Mouse (Mus musculus) heart, embryonic 15.5 days (tissue): ENCODE data around the gene Gm20696. TPM values are rescaled to one million over a fixed set of nuclear protein-coding genes. Genes with fewer than 3 reads are reported as not detected.

ENCODE experiments used
- ATAC-seq: fragments of 200-750 bp; cut with Nextera tagmentation; replicated peaks from 2 replicates; pipeline ENCODE4 v1.8.0; 2017; ENCODE audit warnings: low read depth, moderate TSS enrichment; ENCODE audit not compliant: insufficient number of reproducible peaks, insufficient read depth, low FRiP score
- H3K27ac ChIP-seq: fragments of 300-500 bp; sonication (generic); 2 replicates; pipeline ENCODE4 v1.5.1; 2015; ENCODE audit warnings: mild to moderate bottlenecking, inconsistent platforms
- H3K27me3 ChIP-seq: fragments of 300-500 bp; sonication (generic); 2 replicates; pipeline ENCODE4 v1.6.1; 2015; ENCODE audit warnings: inconsistent platforms
- H3K36me3 ChIP-seq: fragments of 300-500 bp; sonication (generic); 2 replicates; pipeline ENCODE4 v1.6.1; 2015; ENCODE audit warnings: mild to moderate bottlenecking, inconsistent platforms
- H3K4me1 ChIP-seq: fragments of 300-500 bp; sonication (generic); replicated peaks from 2 replicates; pipeline ENCODE4 v1.6.1; 2015; ENCODE audit warnings: inconsistent platforms
- H3K4me2 ChIP-seq: fragments of 300-500 bp; sonication (generic); 2 replicates; pipeline ENCODE4 v1.6.1; 2015; ENCODE audit warnings: inconsistent platforms, mild to moderate bottlenecking, moderate library complexity
- H3K4me3 ChIP-seq: fragments of 300-500 bp; sonication (generic); 2 replicates; pipeline ENCODE4 v1.5.1; 2015; ENCODE audit warnings: mild to moderate bottlenecking, inconsistent platforms
- H3K9ac ChIP-seq: fragments of 300-500 bp; sonication (generic); 2 replicates; pipeline ENCODE4 v1.6.1; 2015; ENCODE audit warnings: mild to moderate bottlenecking, inconsistent platforms
- H3K9me3 ChIP-seq: fragments of 300-500 bp; sonication (generic); replicated peaks from 2 replicates; pipeline ENCODE4 v1.6.1; 2016; ENCODE audit warnings: inconsistent platforms
- WGBS: fragments of 180-500 bp; shearing (Covaris S2); methylation state at CpG from one replicate; pipeline ENCODE4 v1.1.7; 2015; ENCODE audit warnings: mixed read lengths; 5-methylcytosine and 5-hydroxymethylcytosine counted together
- polyA plus RNA-seq: library from polyadenylated mRNA; unstranded; fragments of >200 nt; fragmentation: Nextera tagmentation; extraction: Ambion mirVana; gene quantifications from 2 replicates; pipeline ENCODE4 v1.2.1, GENCODE M21; 2015

The Gm20696 gene
- polyA plus RNA-seq, 1 experiment from 2014 or later, result 2.9 TPM

GRCm38 (mm10) chr6:99660443-99660842 lies 6.2 kb downstream of the Gm20696 start:
- Histone ChIP-seq H3K4me2 (no peak overlapping the region), H3K27me3 (no peaks in the 10 kb centered on the region), H3K9ac (no peak overlapping the region), H3K4me1 (peaks cover under 1% of the 10 kb centered on the region), H3K9me3 (no peaks in the 10 kb centered on the region), H3K4me3 (no peak overlapping the region), H3K36me3 (no peaks in the 10 kb centered on the region), H3K27ac (no peak overlapping the region)
- no peak; the same call in 1 of the 2 replicates for ATAC-seq
- 37% methylated on average over 3 of the region's 3 CpGs for WGBS

- no peak for ATAC-seq
- 74% methylated on average over 10 of the region's 10 CpGs for WGBS
- Histone ChIP-seq H3K4me3 (no peak overlapping the region), H3K4me1 (peaks cover 5% of the 10 kb centered on the region), H3K9ac (no peak overlapping the region), H3K27ac (no peak overlapping the region), H3K27me3 (no peaks in the 10 kb centered on the region), H3K36me3 (no peaks in the 10 kb centered on the region), H3K4me2 (no peak overlapping the region), H3K9me3 (no peaks in the 10 kb centered on the region)
These were observed 8.0 kb downstream of the Gm20696 start for GRCm38 (mm10) chr6:99658586-99658985.

DNA sequence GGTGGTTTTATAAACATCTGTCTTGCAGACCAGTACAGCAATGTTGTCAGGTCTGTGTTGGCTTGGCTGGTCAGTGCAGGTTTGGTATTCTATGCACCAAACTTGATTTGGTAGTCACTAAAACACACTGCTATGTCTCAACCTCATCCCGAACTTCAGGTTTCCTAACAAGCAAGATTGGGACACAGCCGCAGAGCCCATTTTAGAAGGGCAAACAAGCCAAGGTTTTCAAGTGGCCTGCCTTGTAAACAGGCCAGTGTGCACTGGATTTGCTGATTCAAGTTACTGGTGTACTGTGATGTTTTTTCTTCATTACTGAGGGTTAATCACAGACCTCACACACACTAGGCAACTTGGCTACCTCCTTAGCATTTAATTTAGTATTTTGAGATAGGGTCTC lies 10.5 kb downstream of the Gm20696 start:
- H3K4me1 ChIP-seq, result peaks cover 5% of the 10 kb centered on the region
- no peak overlapping the region for H3K4me3 ChIP-seq
- WGBS, result 87% methylated on average over 2 of the region's 2 CpGs
- H3K9me3 ChIP-seq, result no peaks in the 10 kb centered on the region
- no peak overlapping the region for H3K9ac ChIP-seq
- H3K4me2 ChIP-seq, result no peak overlapping the region
- no peak overlapping the region for H3K27ac ChIP-seq
- H3K36me3 ChIP-seq, result no peaks in the 10 kb centered on the region
- ATAC-seq, result no peak
- H3K27me3 ChIP-seq, result no peaks in the 10 kb centered on the region

- H3K27me3 ChIP-seq, result no peaks in the 10 kb centered on the region
- no peak overlapping the region for H3K27ac ChIP-seq
- no peaks in the 10 kb centered on the region for H3K36me3 ChIP-seq
- H3K9ac ChIP-seq, result no peak overlapping the region
- H3K4me2 ChIP-seq, result no peak overlapping the region; the same call in 1 of the 2 replicates
- peaks cover 5% of the 10 kb centered on the region for H3K4me1 ChIP-seq
- WGBS, result 48% methylated on average over 7 of the region's 7 CpGs
- H3K9me3 ChIP-seq, result no peaks in the 10 kb centered on the region
- no peak overlapping the region for H3K4me3 ChIP-seq
- ATAC-seq, result no peak
These were observed 11.1 kb downstream of the Gm20696 start for GRCm38 (mm10) chr6:99655488-99655887.

- Histone ChIP-seq H3K4me1 (peaks cover 5% of the 10 kb centered on the region; the same call in 1 of the 2 replicates), H3K4me3 (no peak overlapping the region), H3K36me3 (no peaks in the 10 kb centered on the region), H3K27me3 (no peaks in the 10 kb centered on the region), H3K4me2 (no peak overlapping the region), H3K27ac (no peak overlapping the region), H3K9me3 (no peaks in the 10 kb centered on the region), H3K9ac (no peak overlapping the region)
- 0 out of 2 replicates have a peak, but pooled peaks have one; percentile 50 for ATAC-seq
- 31% methylated on average over 5 of the region's 5 CpGs for WGBS
These were observed 12.3 kb downstream of the Gm20696 start for GRCm38 (mm10) chr6:99654343-99654742.

DNA sequence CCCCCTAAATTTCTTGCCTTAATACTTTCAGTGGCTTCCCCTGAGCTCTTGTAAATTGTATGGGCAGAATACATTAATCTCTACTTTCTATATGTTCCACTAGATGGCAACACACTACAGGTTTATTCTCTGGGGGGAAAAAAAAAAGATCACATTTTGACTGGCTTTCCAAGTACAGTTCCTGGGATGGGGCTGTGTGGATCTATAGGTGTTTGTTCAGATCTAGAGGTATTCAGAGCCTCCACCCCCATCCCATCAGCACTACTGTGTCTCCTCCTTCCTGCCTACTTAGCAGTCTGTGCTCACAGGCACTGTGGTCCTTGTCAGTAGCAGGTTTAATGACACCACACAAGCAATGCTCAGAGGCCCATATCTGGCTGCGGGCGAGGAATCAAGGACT lies 14.3 kb downstream of the Gm20696 start:
- 59% methylated on average over 2 of the region's 2 CpGs for WGBS
- Histone ChIP-seq H3K9ac (no peak overlapping the region), H3K27me3 (no peaks in the 10 kb centered on the region), H3K9me3 (no peaks in the 10 kb centered on the region), H3K36me3 (no peaks in the 10 kb centered on the region), H3K4me3 (no peak overlapping the region), H3K27ac (no peak overlapping the region), H3K4me2 (no peak overlapping the region), H3K4me1 (peaks cover 5% of the 10 kb centered on the region; the same call in 1 of the 2 replicates)
- ATAC-seq, result no peak

DNA sequence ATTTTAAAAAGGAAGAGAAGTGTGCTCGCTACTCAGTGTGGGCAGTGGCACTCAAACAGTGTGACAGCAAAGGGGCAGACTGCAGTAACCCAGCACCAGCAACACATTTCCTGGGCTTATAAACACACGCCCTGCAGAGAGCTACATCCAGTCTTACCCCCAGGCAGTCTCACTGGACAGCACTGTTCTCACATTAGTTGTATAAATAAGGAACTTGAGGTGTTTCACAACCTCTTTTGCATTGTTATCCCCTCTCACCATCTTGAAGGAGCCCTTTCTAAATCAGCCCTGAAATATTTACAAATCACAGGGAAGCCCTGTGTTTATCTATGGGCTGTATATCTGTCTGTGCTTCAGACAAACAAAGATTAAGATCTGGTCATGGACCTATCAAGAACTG lies 17.3 kb downstream of the Gm20696 start:
- ATAC-seq, result no peak
- Histone ChIP-seq H3K9ac (no peak overlapping the region), H3K4me1 (peaks cover 7% of the 10 kb centered on the region), H3K27ac (no peak overlapping the region), H3K9me3 (no peaks in the 10 kb centered on the region), H3K4me2 (no peak overlapping the region), H3K36me3 (no peaks in the 10 kb centered on the region), H3K4me3 (no peak overlapping the region), H3K27me3 (no peaks in the 10 kb centered on the region)
- 64% methylated on average over 2 of the region's 2 CpGs for WGBS

GRCm38 (mm10) chr6:99646344-99646743 lies 20.3 kb downstream of the Gm20696 start:
- peaks cover 13% of the 10 kb centered on the region for H3K4me1 ChIP-seq
- no peak overlapping the region for H3K4me2 ChIP-seq
- no peak overlapping the region for H3K9ac ChIP-seq
- no peak overlapping the region for H3K4me3 ChIP-seq
- no peaks in the 10 kb centered on the region for H3K9me3 ChIP-seq
- H3K27me3 ChIP-seq, result no peaks in the 10 kb centered on the region
- no peak overlapping the region for H3K27ac ChIP-seq
- ATAC-seq, result no peak
- 60% methylated on average over 10 of the region's 10 CpGs for WGBS
- H3K36me3 ChIP-seq, result no peaks in the 10 kb centered on the region

- Histone ChIP-seq H3K27ac (no peak overlapping the region), H3K4me2 (no peak overlapping the region), H3K4me3 (no peak overlapping the region), H3K9me3 (no peaks in the 10 kb centered on the region), H3K36me3 (no peaks in the 10 kb centered on the region), H3K4me1 (peaks cover 13% of the 10 kb centered on the region), H3K27me3 (no peaks in the 10 kb centered on the region), H3K9ac (no peak overlapping the region)
- ATAC-seq, result no peak
- WGBS, result 72% methylated on average over 5 of the region's 5 CpGs
These were observed 21.7 kb downstream of the Gm20696 start for GRCm38 (mm10) chr6:99644876-99645275.

GRCm38 (mm10) chr6:99644386-99644785 lies 22.2 kb downstream of the Gm20696 start:
- no peak for ATAC-seq
- Histone ChIP-seq H3K4me3 (no peak overlapping the region), H3K27ac (peak overlapping the region; percentile 78), H3K4me2 (peak overlapping the region; percentile 37; the same call in 1 of the 2 replicates), H3K9me3 (no peaks in the 10 kb centered on the region), H3K9ac (no peak overlapping the region), H3K27me3 (no peaks in the 10 kb centered on the region), H3K4me1 (peaks cover 13% of the 10 kb centered on the region), H3K36me3 (peaks cover 3% of the 10 kb centered on the region; the same call in 1 of the 2 replicates)
- 50% methylated on average over 5 of the region's 5 CpGs for WGBS

DNA sequence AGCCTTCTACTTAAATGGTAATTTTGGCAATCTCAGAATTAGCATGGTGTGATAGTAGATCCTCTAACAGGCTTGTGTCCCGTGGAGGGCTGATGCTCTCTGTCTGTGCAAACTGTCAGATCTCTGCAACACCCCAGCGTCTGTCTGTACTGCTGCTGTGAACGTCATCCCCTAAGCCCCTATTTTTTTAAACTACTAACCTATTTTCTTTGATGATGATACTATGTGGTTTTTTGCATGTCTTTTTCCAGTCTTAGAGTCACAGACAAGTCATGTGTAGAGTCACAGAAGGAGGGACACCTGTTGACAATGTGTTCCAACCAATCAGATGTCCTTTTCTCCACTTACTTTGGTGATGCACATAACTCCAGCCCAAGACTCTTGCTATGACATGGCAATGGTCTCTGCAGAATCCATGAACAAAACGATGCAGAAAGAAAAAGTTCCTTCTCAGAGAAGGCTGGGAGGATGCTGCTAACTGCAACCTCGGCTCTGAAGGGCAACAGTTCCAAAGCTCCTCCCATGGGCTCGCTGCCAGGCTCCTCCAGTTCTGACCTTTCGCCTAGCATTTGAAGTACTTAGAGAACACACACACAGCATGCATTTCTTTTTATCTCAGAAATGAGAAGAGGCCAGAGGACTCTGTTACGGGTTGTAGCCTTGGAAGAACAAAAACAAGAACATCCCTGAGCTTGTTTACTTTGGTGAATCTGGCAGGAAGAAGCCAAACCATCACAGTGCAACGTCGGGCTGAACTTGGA lies 23.0 kb downstream of the Gm20696 start:
- Histone ChIP-seq H3K4me2 (peak overlapping the region; percentile 37), H3K4me3 (no peak overlapping the region), H3K36me3 (peaks cover 4% of the 10 kb centered on the region; the same call in 1 of the 2 replicates), H3K27ac (peak overlapping the region; percentile 78), H3K9me3 (no peaks in the 10 kb centered on the region), H3K9ac (no peak overlapping the region), H3K4me1 (peaks cover 13% of the 10 kb centered on the region), H3K27me3 (no peaks in the 10 kb centered on the region)
- WGBS, result 24% methylated on average over 10 of the region's 10 CpGs
- ATAC-seq, result peak; percentile 77

DNA sequence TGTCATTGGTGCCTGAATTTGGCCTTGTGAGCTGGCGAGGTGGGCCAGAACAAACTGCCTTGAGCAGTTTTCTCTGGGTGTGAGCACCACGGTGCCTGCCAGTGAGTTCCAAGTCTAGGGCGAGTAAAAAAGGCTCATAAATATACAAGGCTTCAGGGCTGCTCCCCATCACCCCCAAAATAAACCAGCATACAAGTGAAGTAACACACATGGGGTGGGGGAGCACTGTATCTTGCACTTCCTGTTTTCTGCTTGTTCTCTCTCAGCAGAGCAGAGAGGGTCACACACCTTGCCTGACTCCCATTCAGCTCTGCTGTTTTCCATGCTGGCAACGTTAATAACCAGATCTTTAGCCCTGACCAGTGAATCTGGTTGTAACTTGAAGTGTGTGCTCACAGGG lies 29.1 kb downstream of the Gm20696 start:
- Histone ChIP-seq H3K4me3 (no peak overlapping the region), H3K4me2 (no peak overlapping the region), H3K27ac (no peak overlapping the region), H3K9me3 (no peaks in the 10 kb centered on the region), H3K36me3 (peaks cover 4% of the 10 kb centered on the region; the same call in 1 of the 2 replicates), H3K4me1 (no peaks in the 10 kb centered on the region), H3K27me3 (no peaks in the 10 kb centered on the region), H3K9ac (no peak overlapping the region)
- WGBS, result 74% methylated on average over 4 of the region's 4 CpGs
- no peak for ATAC-seq
